Mouse (Mus musculus) heart, embryonic 11.5 days (tissue): ENCODE measurements at regions not wholly inside any gene's neighbourhood (a gene's known extent, or its start where the extent isn't known, plus 50 kb on each side); places are given as distances from the start of the nearest gene placed in this dataset.

Experiments used
- ATAC-seq: fragments of 200-750 bp; cut with Nextera tagmentation; replicated peaks from 2 replicates; pipeline ENCODE4 v1.8.0; 2017; ENCODE audit warnings: moderate library complexity; ENCODE audit not compliant: insufficient number of reproducible peaks, low FRiP score, low TSS enrichment
- H3K27ac ChIP-seq: fragments of 300-500 bp; sonication (generic); 2 replicates; pipeline ENCODE4 v1.5.1; 2014; ENCODE audit warnings: mild to moderate bottlenecking, low read depth, low read length
- H3K27me3 ChIP-seq: fragments of 300-500 bp; sonication (generic); 2 replicates; pipeline ENCODE4 v1.6.1; 2014; ENCODE audit warnings: mild to moderate bottlenecking, low read length, mixed read lengths; ENCODE audit not compliant: control insufficient read depth, insufficient read depth
- H3K36me3 ChIP-seq: fragments of 300-500 bp; sonication (generic); 2 replicates; pipeline ENCODE4 v1.6.1; 2014; ENCODE audit warnings: mild to moderate bottlenecking, low read length, moderate library complexity, mixed read lengths; ENCODE audit not compliant: control insufficient read depth, insufficient read depth
- H3K4me1 ChIP-seq: fragments of 300-500 bp; sonication (generic); 2 replicates; pipeline ENCODE4 v1.6.1; 2014; ENCODE audit warnings: low read length; ENCODE audit not compliant: control insufficient read depth, insufficient read depth
- H3K4me2 ChIP-seq: fragments of 300-500 bp; sonication (generic); 2 replicates; pipeline ENCODE4 v1.6.1; 2014; ENCODE audit warnings: mild to moderate bottlenecking, moderate library complexity
- H3K4me3 ChIP-seq: fragments of 300-500 bp; sonication (generic); 2 replicates; pipeline ENCODE4 v1.5.1; 2014; ENCODE audit warnings: low read depth, low read length
- H3K9ac ChIP-seq: fragments of 300-500 bp; sonication (generic); 2 replicates; pipeline ENCODE4 v1.6.1; 2014; ENCODE audit warnings: mild to moderate bottlenecking, low read depth, low read length, moderate library complexity
- H3K9me3 ChIP-seq: fragments of 300-500 bp; sonication (generic); replicated peaks from 2 replicates; pipeline ENCODE4 v1.6.1; 2016; ENCODE audit warnings: low read length; ENCODE audit not compliant: control insufficient read depth
- WGBS: fragments of 180-500 bp; shearing (Covaris S2); extraction: QIAGEN DNeasy Blood & Tissue Kit; methylation state at CpG from one replicate; pipeline ENCODE4 v1.1.7; 2014; ENCODE audit not compliant: insufficient replicate concordance; 5-methylcytosine and 5-hydroxymethylcytosine counted together

- no peak for ATAC-seq
- Histone ChIP-seq H3K27me3 (0 out of 2 replicates have a peak, but pooled peaks cover 3% of the 10 kb centered on the region), H3K4me3 (no peak overlapping the region), H3K4me1 (no peaks in the 10 kb centered on the region), H3K27ac (no peak overlapping the region), H3K9me3 (no peaks in the 10 kb centered on the region), H3K36me3 (no peaks in the 10 kb centered on the region), H3K9ac (no peak overlapping the region), H3K4me2 (no peak overlapping the region)
- 8% methylated on average over 4 of the region's 4 CpGs for WGBS
Measured at GRCm38 (mm10) chr2:178643841-178644240, 213.5 kb downstream of the Cdh26 start.

- H3K27me3 ChIP-seq = no peaks in the 10 kb centered on the region
- no peaks in the 10 kb centered on the region for H3K36me3 ChIP-seq
- H3K4me1 ChIP-seq = no peaks in the 10 kb centered on the region
- WGBS = 84% methylated on average over 2 of the region's 2 CpGs
- no peak overlapping the region for H3K4me3 ChIP-seq
- no peak overlapping the region for H3K9ac ChIP-seq
- no peak overlapping the region for H3K27ac ChIP-seq
- no peaks in the 10 kb centered on the region for H3K9me3 ChIP-seq
- no peak for ATAC-seq
- H3K4me2 ChIP-seq = no peak overlapping the region
Measured at GRCm38 (mm10) chr2:178660071-178660470, 229.7 kb downstream of the Cdh26 start.

- no peaks in the 10 kb centered on the region for H3K36me3 ChIP-seq
- H3K27me3 ChIP-seq = no peaks in the 10 kb centered on the region
- H3K4me2 ChIP-seq = no peak overlapping the region
- WGBS = 31% methylated on average over 1 of the region's 1 CpGs
- H3K9me3 ChIP-seq = no peaks in the 10 kb centered on the region
- no peak overlapping the region for H3K9ac ChIP-seq
- no peak for ATAC-seq
- no peak overlapping the region for H3K4me3 ChIP-seq
- no peaks in the 10 kb centered on the region for H3K4me1 ChIP-seq
- H3K27ac ChIP-seq = no peak overlapping the region
Measured at GRCm38 (mm10) chr2:178662396-178662795, 232.1 kb downstream of the Cdh26 start.

GRCm38 (mm10) chr2:178664977-178665376, 234.6 kb downstream of the Cdh26 start:
- no peak overlapping the region for H3K9ac ChIP-seq
- no peaks in the 10 kb centered on the region for H3K36me3 ChIP-seq
- H3K27me3 ChIP-seq = no peaks in the 10 kb centered on the region
- no peaks in the 10 kb centered on the region for H3K9me3 ChIP-seq
- H3K27ac ChIP-seq = no peak overlapping the region
- WGBS = 13% methylated on average over 4 of the region's 4 CpGs
- no peak for ATAC-seq
- H3K4me2 ChIP-seq = no peak overlapping the region
- H3K4me3 ChIP-seq = no peak overlapping the region
- H3K4me1 ChIP-seq = no peaks in the 10 kb centered on the region

GRCm38 (mm10) chr2:178668451-178668850, 238.1 kb downstream of the Cdh26 start:
- H3K9me3 ChIP-seq = no peaks in the 10 kb centered on the region

GRCm38 (mm10) chr2:178670952-178671351, 240.6 kb downstream of the Cdh26 start:
- WGBS = 70% methylated on average over 11 of the region's 11 CpGs
- no peak for ATAC-seq
- H3K27ac ChIP-seq = no peak overlapping the region
- no peaks in the 10 kb centered on the region for H3K36me3 ChIP-seq
- H3K4me3 ChIP-seq = no peak overlapping the region
- no peaks in the 10 kb centered on the region for H3K9me3 ChIP-seq
- H3K4me1 ChIP-seq = no peaks in the 10 kb centered on the region
- H3K4me2 ChIP-seq = no peak overlapping the region
- H3K9ac ChIP-seq = no peak overlapping the region
- H3K27me3 ChIP-seq = no peaks in the 10 kb centered on the region

More at GRCm38 (mm10) chr2:178668451-178668850, 238.1 kb downstream of the Cdh26 start:
- 12% methylated on average over 2 of the region's 2 CpGs for WGBS
- Histone ChIP-seq H3K27ac (no peak overlapping the region), H3K9ac (no peak overlapping the region), H3K4me1 (no peaks in the 10 kb centered on the region), H3K27me3 (no peaks in the 10 kb centered on the region), H3K4me3 (no peak overlapping the region), H3K36me3 (no peaks in the 10 kb centered on the region), H3K4me2 (no peak overlapping the region)
- no peak for ATAC-seq

GRCm38 (mm10) chr2:178673621-178674020, 243.3 kb downstream of the Cdh26 start:
- ATAC-seq = no peak
- Histone ChIP-seq H3K36me3 (no peaks in the 10 kb centered on the region), H3K27ac (no peak overlapping the region), H3K4me3 (no peak overlapping the region), H3K9ac (no peak overlapping the region), H3K9me3 (no peaks in the 10 kb centered on the region), H3K4me2 (no peak overlapping the region), H3K27me3 (no peaks in the 10 kb centered on the region), H3K4me1 (no peaks in the 10 kb centered on the region)
- WGBS = 87% methylated on average over 4 of the region's 4 CpGs

- no peak for ATAC-seq
- 65% methylated on average over 4 of the region's 4 CpGs for WGBS
- no peaks in the 10 kb centered on the region for H3K4me1 ChIP-seq
- no peaks in the 10 kb centered on the region for H3K36me3 ChIP-seq
- H3K9me3 ChIP-seq = no peaks in the 10 kb centered on the region
- H3K27ac ChIP-seq = no peak overlapping the region
- H3K27me3 ChIP-seq = no peaks in the 10 kb centered on the region
- no peak overlapping the region for H3K4me2 ChIP-seq
- H3K4me3 ChIP-seq = no peak overlapping the region
- H3K9ac ChIP-seq = no peak overlapping the region
Measured at GRCm38 (mm10) chr2:178674621-178675020, 244.3 kb downstream of the Cdh26 start.

- 80% methylated on average over 10 of the region's 10 CpGs for WGBS
- no peak for ATAC-seq
- Histone ChIP-seq H3K4me3 (no peak overlapping the region), H3K27ac (no peak overlapping the region), H3K4me1 (no peaks in the 10 kb centered on the region), H3K36me3 (no peaks in the 10 kb centered on the region), H3K27me3 (no peaks in the 10 kb centered on the region), H3K4me2 (no peak overlapping the region), H3K9me3 (no peaks in the 10 kb centered on the region), H3K9ac (no peak overlapping the region)
Measured at GRCm38 (mm10) chr2:178676970-178677369, 246.6 kb downstream of the Cdh26 start.
